Mouse (Mus musculus) cerebellum, postnatal 14 days (tissue): ENCODE results near the gene Tas2r131.
"Not testable (repeated sequence)": the region's sequence is repeated elsewhere in the genome, so short reads cannot be mapped to it uniquely, and the experiment has no call there.

ENCODE experiments used
- DNase-seq, 2 experiments: peaks; one replicate each; pipeline ENCODE4 v3.0.0; 2021; ENCODE audit warnings: mixed read lengths in 2 of 2

The Tas2r131 gene

DNA sequence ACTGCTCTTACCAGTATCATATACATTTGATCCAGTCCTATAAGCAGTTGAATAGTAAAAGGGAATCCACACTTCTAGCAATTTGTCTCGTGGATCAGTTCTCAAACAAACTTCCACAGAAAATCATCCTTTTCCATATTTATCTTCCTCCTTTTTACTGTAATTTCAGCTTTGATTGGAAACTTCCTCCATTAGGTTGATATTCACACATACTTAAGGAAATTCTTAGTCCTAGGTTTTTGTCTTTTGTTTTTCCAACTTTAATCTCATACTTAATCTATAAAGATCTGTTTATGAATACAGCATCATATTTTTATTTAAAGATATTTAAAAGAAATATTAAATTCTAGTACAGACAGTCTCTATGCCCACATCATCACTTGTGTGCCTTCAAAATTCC, at the start of gene Tas2r131:
Tas2r131 (minus strand) TSS at position 101 of the 400 bp plus-strand sequence.
- DNase-seq, result no peak

- no peak for DNase-seq
Observed at GRCm38 (mm10) chr6:132980865-132981264, 23.1 kb upstream of the Tas2r131 start, which contains the start of gene Tas2r109. Gene Tas2r109, minus strand, starts transcription at chr6:132980965.

DNA sequence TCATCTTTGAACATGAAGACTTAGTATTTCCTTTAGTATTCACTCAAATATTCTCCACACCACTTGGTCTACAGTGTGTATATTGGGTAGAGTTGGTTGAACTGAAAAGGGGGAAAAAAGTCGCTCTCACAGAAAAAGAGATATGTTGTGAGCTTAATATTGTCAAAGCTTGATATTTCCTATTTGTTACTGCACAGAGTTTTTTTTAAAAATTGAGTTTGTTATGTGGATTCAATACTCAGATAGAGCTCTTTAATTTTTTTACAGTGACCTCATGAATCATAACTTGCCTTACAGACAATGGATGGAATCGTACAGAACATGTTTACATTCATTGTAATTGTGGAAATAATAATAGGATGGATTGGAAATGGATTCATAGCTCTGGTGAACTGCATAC, 6.9 kb downstream of the Tas2r131 start, which contains the start of gene Tas2r129:
Tas2r129 (plus strand) TSS at position 301 of the 400 bp plus-strand sequence.
- DNase-seq, result no peak

GRCm38 (mm10) chr6:132941376-132941775, 16.3 kb downstream of the Tas2r131 start:
- not testable (repeated sequence) for DNase-seq

GRCm38 (mm10) chr6:132909351-132909750, 48.4 kb downstream of the Tas2r131 start, which contains the start of gene Tas2r125:
Gene Tas2r125, plus strand, starts transcription at chr6:132909651.
- DNase-seq, result no peak
